Mouse (Mus musculus) heart, adult 8-10 months (tissue): ENCODE results near the gene Ireb2. TPM values are rescaled to one million over a fixed set of nuclear protein-coding genes. Genes with fewer than 3 reads are reported as not detected.
A peak's percentile ranks its signal among the peaks of the same experiment; 100 is the strongest.
"Not testable (repeated sequence)": the region's sequence is repeated elsewhere in the genome, so short reads cannot be mapped to it uniquely, and the experiment has no call there.

ENCODE experiments used
- DNase-seq: peaks from one replicate; pipeline ENCODE4 v3.0.0; 2022; ENCODE audit warnings: low spot score
- total RNA-seq, 4 experiments: library from RNA; stranded (reverse); gene quantifications; 2 replicates each; pipeline ENCODE4 v1.2.4; 2022

Gene Ireb2
- total RNA-seq, 4 experiments from 2014 or later = 21.1 to 24.7 (median 21.8) TPM

- no peak for DNase-seq
Observed at GRCm38 (mm10) chr9:54897097-54897496, 33.5 kb downstream of the Ireb2 start.

GRCm38 (mm10) chr9:54909446-54909845 is 45.9 kb downstream of the Ireb2 start:
- DNase-seq = no peak

GRCm38 (mm10) chr9:54915576-54915975 is 52.0 kb downstream of the Ireb2 start:
- no peak for DNase-seq

GRCm38 (mm10) chr9:54916401-54916800 is 52.8 kb downstream of the Ireb2 start:
- no peak for DNase-seq

- DNase-seq = peak; percentile 90
Observed at GRCm38 (mm10) chr9:54917010-54917677, 53.6 kb downstream of the Ireb2 start, which contains the start of gene Hykk. Hykk (plus strand) TSS chr9:54917283.

- no peak for DNase-seq
Observed at GRCm38 (mm10) chr9:54918191-54918590, 54.6 kb downstream of the Ireb2 start.

GRCm38 (mm10) chr9:54918781-54919180 is 55.2 kb downstream of the Ireb2 start:
- DNase-seq = no peak

- DNase-seq = no peak
Observed at GRCm38 (mm10) chr9:54919946-54920345, 56.4 kb downstream of the Ireb2 start.

- no peak for DNase-seq
Observed at GRCm38 (mm10) chr9:54930741-54931140, 67.2 kb downstream of the Ireb2 start.

- DNase-seq = no peak
Observed at GRCm38 (mm10) chr9:54931765-54932164, 68.2 kb downstream of the Ireb2 start.

GRCm38 (mm10) chr9:54932379-54932778 is 68.8 kb downstream of the Ireb2 start:
- DNase-seq = no peak

- DNase-seq = no peak
Observed at GRCm38 (mm10) chr9:54942071-54942470, 78.5 kb downstream of the Ireb2 start.

- no peak for DNase-seq
Observed at GRCm38 (mm10) chr9:54944467-54944866, 80.9 kb downstream of the Ireb2 start.

- DNase-seq = no peak
Observed at GRCm38 (mm10) chr9:54946256-54946655, 82.7 kb downstream of the Ireb2 start.

GRCm38 (mm10) chr9:54949465-54949864 is 85.9 kb downstream of the Ireb2 start:
- DNase-seq = no peak

- DNase-seq = not testable (repeated sequence)
Observed at GRCm38 (mm10) chr9:54950162-54950561, 86.6 kb downstream of the Ireb2 start.

GRCm38 (mm10) chr9:54950575-54951321 is 87.2 kb downstream of the Ireb2 start, which contains the start of the genes Psma4 and AY074887:
Psma4 (plus strand) TSS chr9:54950790.
AY074887 (minus strand) TSS chr9:54950998.
- DNase-seq = peak; percentile 88

- DNase-seq = no peak
Observed at GRCm38 (mm10) chr9:54961059-54961458, 97.5 kb downstream of the Ireb2 start.

Other genes starting within 250 kb of the Ireb2 start
- gene Acsbg1, start 201.9 kb upstream of the Ireb2 start, total RNA-seq = under 1 TPM; 0.17 to 0.41 (median 0.22) TPM
- 10 to 100 TPM; 84.6 to 97.9 (median 92.4) TPM for gene Dnaja4, start 164.9 kb upstream of the Ireb2 start, total RNA-seq
- 10 to 100 TPM; 27.3 to 32.4 (median 29.6) TPM for gene Wdr61, start 129.3 kb upstream of the Ireb2 start, total RNA-seq
- not detected for gene Crabp1, start 99.0 kb upstream of the Ireb2 start, total RNA-seq
- gene Hykk, start 53.5 kb downstream of the Ireb2 start, total RNA-seq = 1 to 10 TPM in 3 of 4 experiments, under 1 TPM in 1; 0.87 to 1.7 (median 1.3) TPM
- gene Psma4, start 87.0 kb downstream of the Ireb2 start, total RNA-seq = 100 to 1,000 TPM; 112 to 128 (median 120) TPM
- not detected for gene AY074887, start 87.2 kb downstream of the Ireb2 start, total RNA-seq
- not detected for gene Chrna5, start 117.1 kb downstream of the Ireb2 start, total RNA-seq
- gene Chrna3, start 162.8 kb downstream of the Ireb2 start, total RNA-seq = not detected
- under 1 TPM in 1 of 4 experiments, not detected in 3; 0.06 TPM for gene Chrnb4, start 185.0 kb downstream of the Ireb2 start, total RNA-seq